Mouse (Mus musculus): Measurements from ENCODE around the gene Cacna1d. TPM values are rescaled to one million over a fixed set of nuclear protein-coding genes. Genes with fewer than 3 reads are reported as not detected.

Gene Cacna1d
- polyA plus RNA-seq, 1 experiment from 2014 or later: 9.5 TPM

GRCm38 (mm10) chr14:30519323-30519722 lies 28.1 kb upstream of the Cacna1d start:
- Histone ChIP-seq H3K4me2 (ENCODE audit: low read length) (no peak overlapping the region), H3K4me3 (replicated peaks; ENCODE audit: low read length) (no peak overlapping the region), H3K4me1 (replicated peaks; ENCODE audit: control insufficient read depth, insufficient read depth, low read length) (no peaks in the 10 kb centered on the region), H3K9me3 (ENCODE audit: control insufficient read depth, low read length) (no peaks in the 10 kb centered on the region), H3K36me3 (ENCODE audit: control insufficient read depth, insufficient read depth) (peaks cover 25% of the 10 kb centered on the region), H3K27me3 (replicated peaks; ENCODE audit: control insufficient read depth, insufficient read depth, low read length) (no peaks in the 10 kb centered on the region), H3K27ac (ENCODE audit: low read length) (no peak overlapping the region), H3K9ac (replicated peaks; ENCODE audit: low read depth, low read length) (no peak overlapping the region)
- 80% methylated on average over 5 of the region's 5 CpGs for WGBS
- no peak for ATAC-seq

GRCm38 (mm10) chr14:30515931-30516723 lies 24.9 kb upstream of the Cacna1d start:
- no peaks in the 10 kb centered on the region for H3K4me1 ChIP-seq (replicated peaks; ENCODE audit: control insufficient read depth, insufficient read depth, low read length)
- H3K4me3 ChIP-seq (replicated peaks; ENCODE audit: low read length): no peak overlapping the region
- no peak for ATAC-seq
- no peaks in the 10 kb centered on the region for H3K27me3 ChIP-seq (replicated peaks; ENCODE audit: control insufficient read depth, insufficient read depth, low read length)
- no peaks in the 10 kb centered on the region for H3K9me3 ChIP-seq (ENCODE audit: control insufficient read depth, low read length)
- no peak overlapping the region for H3K4me2 ChIP-seq (ENCODE audit: low read length)
- H3K36me3 ChIP-seq (ENCODE audit: control insufficient read depth, insufficient read depth): peaks cover 12% of the 10 kb centered on the region
- no peak overlapping the region for H3K27ac ChIP-seq (ENCODE audit: low read length)
- 84% methylated on average over 13 of the region's 13 CpGs for WGBS
- no peak overlapping the region for H3K9ac ChIP-seq (replicated peaks; ENCODE audit: low read depth, low read length)

GRCm38 (mm10) chr14:30512896-30513295 lies 21.6 kb upstream of the Cacna1d start:
- Histone ChIP-seq H3K9me3 (ENCODE audit: control insufficient read depth, low read length) (no peaks in the 10 kb centered on the region), H3K4me2 (ENCODE audit: low read length) (no peak overlapping the region), H3K9ac (replicated peaks; ENCODE audit: low read depth, low read length) (no peak overlapping the region), H3K36me3 (ENCODE audit: control insufficient read depth, insufficient read depth) (peaks cover 5% of the 10 kb centered on the region; the same call in 1 of the 2 replicates), H3K4me1 (replicated peaks; ENCODE audit: control insufficient read depth, insufficient read depth, low read length) (no peaks in the 10 kb centered on the region), H3K27me3 (replicated peaks; ENCODE audit: control insufficient read depth, insufficient read depth, low read length) (no peaks in the 10 kb centered on the region), H3K4me3 (replicated peaks; ENCODE audit: low read length) (no peak overlapping the region), H3K27ac (ENCODE audit: low read length) (no peak overlapping the region)
- ATAC-seq: no peak
- WGBS: 86% methylated on average over 5 of the region's 5 CpGs

- Histone ChIP-seq H3K4me2 (ENCODE audit: low read length) (no peak overlapping the region), H3K36me3 (ENCODE audit: control insufficient read depth, insufficient read depth) (peaks cover 13% of the 10 kb centered on the region), H3K27me3 (replicated peaks; ENCODE audit: control insufficient read depth, insufficient read depth, low read length) (no peaks in the 10 kb centered on the region), H3K4me1 (replicated peaks; ENCODE audit: control insufficient read depth, insufficient read depth, low read length) (no peaks in the 10 kb centered on the region), H3K27ac (ENCODE audit: low read length) (no peak overlapping the region), H3K9me3 (ENCODE audit: control insufficient read depth, low read length) (no peaks in the 10 kb centered on the region), H3K4me3 (replicated peaks; ENCODE audit: low read length) (no peak overlapping the region), H3K9ac (replicated peaks; ENCODE audit: low read depth, low read length) (no peak overlapping the region)
- ATAC-seq: no peak
- WGBS: 97% methylated on average over 6 of the region's 6 CpGs
Observed at GRCm38 (mm10) chr14:30510214-30510763, 19.0 kb upstream of the Cacna1d start.

- ATAC-seq: no peak
- H3K9ac ChIP-seq (replicated peaks; ENCODE audit: low read depth, low read length): no peak overlapping the region
- no peaks in the 10 kb centered on the region for H3K9me3 ChIP-seq (ENCODE audit: control insufficient read depth, low read length)
- no peaks in the 10 kb centered on the region for H3K4me1 ChIP-seq (replicated peaks; ENCODE audit: control insufficient read depth, insufficient read depth, low read length)
- H3K4me3 ChIP-seq (replicated peaks; ENCODE audit: low read length): no peak overlapping the region
- no peak overlapping the region for H3K27ac ChIP-seq (ENCODE audit: low read length)
- no peak overlapping the region for H3K4me2 ChIP-seq (ENCODE audit: low read length)
- H3K27me3 ChIP-seq (replicated peaks; ENCODE audit: control insufficient read depth, insufficient read depth, low read length): no peaks in the 10 kb centered on the region
- peaks cover 15% of the 10 kb centered on the region for H3K36me3 ChIP-seq (ENCODE audit: control insufficient read depth, insufficient read depth)
- WGBS: 82% methylated on average over 5 of the region's 5 CpGs
Observed at GRCm38 (mm10) chr14:30504990-30505389, 13.7 kb upstream of the Cacna1d start.

GRCm38 (mm10) chr14:30498202-30498601 lies 6.9 kb upstream of the Cacna1d start:
- peaks cover 4% of the 10 kb centered on the region for H3K4me1 ChIP-seq (replicated peaks; ENCODE audit: control insufficient read depth, insufficient read depth, low read length)
- no peak overlapping the region for H3K4me3 ChIP-seq (replicated peaks; ENCODE audit: low read length)
- H3K9ac ChIP-seq (replicated peaks; ENCODE audit: low read depth, low read length): no peak overlapping the region
- no peak overlapping the region for H3K4me2 ChIP-seq (ENCODE audit: low read length)
- H3K9me3 ChIP-seq (ENCODE audit: control insufficient read depth, low read length): no peaks in the 10 kb centered on the region
- H3K36me3 ChIP-seq (ENCODE audit: control insufficient read depth, insufficient read depth): no peaks in the 10 kb centered on the region
- no peak for ATAC-seq
- no peaks in the 10 kb centered on the region for H3K27me3 ChIP-seq (replicated peaks; ENCODE audit: control insufficient read depth, insufficient read depth, low read length)
- no peak overlapping the region for H3K27ac ChIP-seq (ENCODE audit: low read length)
- 63% methylated on average over 2 of the region's 2 CpGs for WGBS

GRCm38 (mm10) chr14:30494998-30495397 lies 3.7 kb upstream of the Cacna1d start:
- Histone ChIP-seq H3K36me3 (ENCODE audit: control insufficient read depth, insufficient read depth) (0 out of 2 replicates have a peak, but pooled peaks cover 5% of the 10 kb centered on the region), H3K27me3 (replicated peaks; ENCODE audit: control insufficient read depth, insufficient read depth, low read length) (no peaks in the 10 kb centered on the region), H3K27ac (ENCODE audit: low read length) (no peak overlapping the region), H3K9me3 (ENCODE audit: control insufficient read depth, low read length) (no peaks in the 10 kb centered on the region), H3K9ac (replicated peaks; ENCODE audit: low read depth, low read length) (no peak overlapping the region), H3K4me2 (ENCODE audit: low read length) (no peak overlapping the region), H3K4me3 (replicated peaks; ENCODE audit: low read length) (no peak overlapping the region), H3K4me1 (replicated peaks; ENCODE audit: control insufficient read depth, insufficient read depth, low read length) (peaks cover 5% of the 10 kb centered on the region)
- no peak for ATAC-seq
- WGBS: 35% methylated on average over 6 of the region's 6 CpGs

GRCm38 (mm10) chr14:30493276-30493675 lies 2.0 kb upstream of the Cacna1d start:
- Histone ChIP-seq H3K4me2 (ENCODE audit: low read length) (no peak overlapping the region), H3K36me3 (ENCODE audit: control insufficient read depth, insufficient read depth) (peaks cover 6% of the 10 kb centered on the region; the same call in 1 of the 2 replicates), H3K27me3 (replicated peaks; ENCODE audit: control insufficient read depth, insufficient read depth, low read length) (no peaks in the 10 kb centered on the region), H3K9ac (replicated peaks; ENCODE audit: low read depth, low read length) (no peak overlapping the region), H3K27ac (ENCODE audit: low read length) (no peak overlapping the region), H3K9me3 (ENCODE audit: control insufficient read depth, low read length) (no peaks in the 10 kb centered on the region), H3K4me1 (replicated peaks; ENCODE audit: control insufficient read depth, insufficient read depth, low read length) (peaks cover 5% of the 10 kb centered on the region), H3K4me3 (replicated peaks; ENCODE audit: low read length) (no peak overlapping the region)
- ATAC-seq: no peak
- 39% methylated on average over 1 of the region's 1 CpGs for WGBS

GRCm38 (mm10) chr14:30479361-30479948 lies 11.8 kb downstream of the Cacna1d start, which contains the start of gene Dcp1a:
Dcp1a (plus strand) TSS chr14:30479535.
- peak within 1 kb of the TSS; percentile 68 for H3K4me2 ChIP-seq (ENCODE audit: low read length)
- WGBS: under 1% methylated on average over 39 of the region's 39 CpGs
- no peaks in the 10 kb centered on the region; the same call in 1 of the 2 replicates for H3K27me3 ChIP-seq (replicated peaks; ENCODE audit: control insufficient read depth, insufficient read depth, low read length)
- H3K4me3 ChIP-seq (replicated peaks; ENCODE audit: low read length): peak within 1 kb of the TSS; percentile 90
- no peaks in the 10 kb centered on the region for H3K9me3 ChIP-seq (ENCODE audit: control insufficient read depth, low read length)
- H3K36me3 ChIP-seq (ENCODE audit: control insufficient read depth, insufficient read depth): peaks cover 2% of the 10 kb centered on the region
- peak; percentile 100 for ATAC-seq
- H3K27ac ChIP-seq (ENCODE audit: low read length): peak within 1 kb of the TSS; percentile 85
- H3K9ac ChIP-seq (replicated peaks; ENCODE audit: low read depth, low read length): peak within 1 kb of the TSS; percentile 84
- H3K4me1 ChIP-seq (replicated peaks; ENCODE audit: control insufficient read depth, insufficient read depth, low read length): peaks cover 14% of the 10 kb centered on the region

All from forebrain, embryonic 16.5 days (tissue).